Mouse (Mus musculus): ENCODE results near the gene Fn3k. TPM values are rescaled to one million over a fixed set of nuclear protein-coding genes. Genes with fewer than 3 reads are reported as not detected.

Gene Fn3k
- polyA plus RNA-seq (2011; ENCODE audit: insufficient read depth, insufficient read length, low replicate concordance, missing spikeins), result 66.5 and 69.0 TPM in 2 replicates

- peak within 1 kb of the TSS; percentile 74 for H3K4me3 ChIP-seq (replicated peaks; ENCODE audit: control insufficient read depth, low read depth, low read length)
- H3K4me1 ChIP-seq (ENCODE audit: control insufficient read depth, insufficient read depth, low read length), result peaks cover 3% of the 10 kb centered on the region
- 5% methylated on average over 30 of the region's 30 CpGs for WGBS
- H3K27ac ChIP-seq (ENCODE audit: control insufficient read depth, insufficient read depth, low read depth, low read length, poor library complexity), result peak within 1 kb of the TSS; percentile 92
- TF ChIP-seq CTCF (IDR thresholded peaks at IDR 0.05; ENCODE audit: control insufficient read depth, insufficient read depth, low read length), result no peak
- TF ChIP-seq POLR2A (IDR thresholded peaks at IDR 0.05; ENCODE audit: borderline replicate concordance, control insufficient read depth, low read depth, low read length), result peak; percentile 74; the same call in 1 of the 2 replicates
These were observed at the start of gene Fn3k for GRCm38 (mm10) chr11:121434156-121435155. Gene Fn3k (plus strand): TSS chr11:121434913.

- TF ChIP-seq POLR2A (IDR thresholded peaks at IDR 0.05; ENCODE audit: borderline replicate concordance, control insufficient read depth, low read depth, low read length), result no peak
- TF ChIP-seq CTCF (IDR thresholded peaks at IDR 0.05; ENCODE audit: control insufficient read depth, insufficient read depth, low read length), result no peak
- 2% methylated on average over 61 of the region's 61 CpGs for WGBS
- peak within 1 kb of the TSS; percentile 49 for H3K4me3 ChIP-seq (replicated peaks; ENCODE audit: control insufficient read depth, low read depth, low read length)
- H3K4me1 ChIP-seq (ENCODE audit: control insufficient read depth, insufficient read depth, low read length), result no peaks in the 10 kb centered on the region; the same call in 1 of the 2 replicates
- peak within 1 kb of the TSS; percentile 9; the same call in 1 of the 2 replicates for H3K27ac ChIP-seq (ENCODE audit: control insufficient read depth, insufficient read depth, low read depth, low read length, poor library complexity)
These were observed 46.8 kb upstream of the Fn3k start, which contains the start of gene Rab40b for GRCm38 (mm10) chr11:121387750-121388553. Gene Rab40b (minus strand): TSS chr11:121388251.

GRCm38 (mm10) chr11:121388554-121388945 lies 46.2 kb upstream of the Fn3k start:
- H3K4me1 ChIP-seq (ENCODE audit: control insufficient read depth, insufficient read depth, low read length), result no peaks in the 10 kb centered on the region; the same call in 1 of the 2 replicates
- no peak for TF ChIP-seq POLR2A (IDR thresholded peaks at IDR 0.05; ENCODE audit: borderline replicate concordance, control insufficient read depth, low read depth, low read length)
- no peak for TF ChIP-seq CTCF (IDR thresholded peaks at IDR 0.05; ENCODE audit: control insufficient read depth, insufficient read depth, low read length)
- 13% methylated on average over 6 of the region's 6 CpGs for WGBS

GRCm38 (mm10) chr11:121390793-121391192 lies 43.9 kb upstream of the Fn3k start:
- WGBS, result 52% methylated on average over 3 of the region's 3 CpGs
- no peak overlapping the region for H3K4me3 ChIP-seq (replicated peaks; ENCODE audit: control insufficient read depth, low read depth, low read length)
- H3K4me1 ChIP-seq (ENCODE audit: control insufficient read depth, insufficient read depth, low read length), result no peaks in the 10 kb centered on the region; the same call in 1 of the 2 replicates
- no peak overlapping the region for H3K27ac ChIP-seq (ENCODE audit: control insufficient read depth, insufficient read depth, low read depth, low read length, poor library complexity)
- no peak for TF ChIP-seq CTCF (IDR thresholded peaks at IDR 0.05; ENCODE audit: control insufficient read depth, insufficient read depth, low read length)
- no peak for TF ChIP-seq POLR2A (IDR thresholded peaks at IDR 0.05; ENCODE audit: borderline replicate concordance, control insufficient read depth, low read depth, low read length)

More at GRCm38 (mm10) chr11:121388554-121388945, 46.2 kb upstream of the Fn3k start:
- Histone ChIP-seq H3K27ac (ENCODE audit: control insufficient read depth, insufficient read depth, low read depth, low read length, poor library complexity) (no peak overlapping the region), H3K4me3 (replicated peaks; ENCODE audit: control insufficient read depth, low read depth, low read length) (no peak overlapping the region)

GRCm38 (mm10) chr11:121392405-121392804 lies 42.3 kb upstream of the Fn3k start:
- Histone ChIP-seq H3K4me3 (replicated peaks; ENCODE audit: control insufficient read depth, low read depth, low read length) (no peak overlapping the region), H3K27ac (ENCODE audit: control insufficient read depth, insufficient read depth, low read depth, low read length, poor library complexity) (no peak overlapping the region), H3K4me1 (ENCODE audit: control insufficient read depth, insufficient read depth, low read length) (no peaks in the 10 kb centered on the region; the same call in 1 of the 2 replicates)
- 72% methylated on average over 3 of the region's 3 CpGs for WGBS
- TF ChIP-seq CTCF (IDR thresholded peaks at IDR 0.05; ENCODE audit: control insufficient read depth, insufficient read depth, low read length), result no peak
- no peak for TF ChIP-seq POLR2A (IDR thresholded peaks at IDR 0.05; ENCODE audit: borderline replicate concordance, control insufficient read depth, low read depth, low read length)

- no peaks in the 10 kb centered on the region; the same call in 1 of the 2 replicates for H3K4me1 ChIP-seq (ENCODE audit: control insufficient read depth, insufficient read depth, low read length)
- no peak overlapping the region for H3K27ac ChIP-seq (ENCODE audit: control insufficient read depth, insufficient read depth, low read depth, low read length, poor library complexity)
- TF ChIP-seq POLR2A (IDR thresholded peaks at IDR 0.05; ENCODE audit: borderline replicate concordance, control insufficient read depth, low read depth, low read length) (no peak), CTCF (IDR thresholded peaks at IDR 0.05; ENCODE audit: control insufficient read depth, insufficient read depth, low read length) (no peak)
- WGBS, result 66% methylated on average over 3 of the region's 3 CpGs
- H3K4me3 ChIP-seq (replicated peaks; ENCODE audit: control insufficient read depth, low read depth, low read length), result no peak overlapping the region
These were observed 27.2 kb upstream of the Fn3k start for GRCm38 (mm10) chr11:121407366-121408155.

GRCm38 (mm10) chr11:121414762-121415161 lies 20.0 kb upstream of the Fn3k start:
- TF ChIP-seq CTCF (IDR thresholded peaks at IDR 0.05; ENCODE audit: control insufficient read depth, insufficient read depth, low read length) (no peak), POLR2A (IDR thresholded peaks at IDR 0.05; ENCODE audit: borderline replicate concordance, control insufficient read depth, low read depth, low read length) (no peak)
- Histone ChIP-seq H3K27ac (ENCODE audit: control insufficient read depth, insufficient read depth, low read depth, low read length, poor library complexity) (no peak overlapping the region), H3K4me1 (ENCODE audit: control insufficient read depth, insufficient read depth, low read length) (no peaks in the 10 kb centered on the region), H3K4me3 (replicated peaks; ENCODE audit: control insufficient read depth, low read depth, low read length) (no peak overlapping the region)
- 81% methylated on average over 5 of the region's 5 CpGs for WGBS
